Mouse (Mus musculus): ENCODE measurements at regions not wholly inside any gene's neighbourhood (a gene's known extent, or its start where the extent isn't known, plus 50 kb on each side); places are given as distances from the start of the nearest gene placed in this dataset.
"Not testable (repeated sequence)": the region's sequence is repeated elsewhere in the genome, so short reads cannot be mapped to it uniquely, and the experiment has no call there.

- Histone ChIP-seq H3K4me3 (replicated peaks) (no peak overlapping the region), H3K27ac (no peak overlapping the region), H3K4me2 (no peak overlapping the region), H3K36me3 (no peaks in the 10 kb centered on the region), H3K9ac (no peak overlapping the region), H3K4me1 (no peaks in the 10 kb centered on the region), H3K27me3 (replicated peaks) (no peaks in the 10 kb centered on the region), H3K9me3 (no peaks in the 10 kb centered on the region)
- ATAC-seq (ENCODE audit: insufficient read depth, low FRiP score, low read depth), result no peak
Observed at GRCm38 (mm10) chr13:85988633-85989032, 58.1 kb downstream of the Cox7c start.

DNA sequence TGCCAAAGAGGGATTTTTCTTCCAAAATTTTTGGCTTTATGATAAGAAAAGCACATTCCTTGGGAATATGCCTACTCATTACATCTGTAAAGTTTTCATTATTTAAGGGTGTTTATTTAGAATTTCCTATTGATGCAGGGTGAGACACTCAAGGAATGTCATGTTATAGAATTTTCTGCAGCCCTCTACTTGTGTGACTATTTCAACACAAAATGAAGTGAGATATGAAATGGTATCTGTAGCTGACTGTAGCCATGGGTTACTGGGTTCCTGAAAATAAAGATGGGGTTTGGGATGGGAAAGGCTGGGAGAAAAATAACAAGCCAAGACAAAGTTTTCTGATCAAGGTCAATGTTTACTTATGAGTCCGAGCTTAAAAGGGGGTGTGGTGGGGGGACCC is 64.6 kb downstream of the Cox7c start:
- Histone ChIP-seq H3K4me3 (replicated peaks) (no peak overlapping the region), H3K27ac (no peak overlapping the region), H3K9ac (no peak overlapping the region), H3K36me3 (no peaks in the 10 kb centered on the region), H3K27me3 (replicated peaks) (no peaks in the 10 kb centered on the region), H3K4me2 (no peak overlapping the region), H3K4me1 (no peaks in the 10 kb centered on the region), H3K9me3 (no peaks in the 10 kb centered on the region)
- no peak for ATAC-seq (ENCODE audit: insufficient read depth, low FRiP score, low read depth)
- WGBS, result 37% methylated on average over 1 of the region's 1 CpGs

DNA sequence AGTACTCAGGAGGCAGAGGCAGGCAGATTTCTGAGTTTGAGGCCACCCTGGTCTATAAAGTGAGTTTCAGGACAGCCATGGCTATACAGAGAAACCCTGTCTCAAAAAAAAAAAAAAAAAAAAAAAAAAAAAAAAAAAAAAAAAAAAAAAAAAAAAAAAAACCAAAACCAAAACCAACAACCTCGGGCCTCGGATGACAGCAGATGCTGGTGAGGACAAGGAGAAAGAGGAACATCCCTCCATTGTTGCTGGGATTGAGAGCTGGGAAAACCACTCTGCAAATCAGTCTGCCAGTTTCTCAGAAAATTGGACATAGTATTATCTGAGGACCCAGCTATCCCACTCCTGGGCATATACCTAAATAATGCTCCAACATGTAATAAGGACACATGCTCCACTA is 82.7 kb downstream of the Cox7c start:
- H3K4me3 ChIP-seq (replicated peaks), result not testable (repeated sequence)
- WGBS, result 62% methylated on average over 2 of the region's 2 CpGs

GRCm38 (mm10) chr13:85955284-85955683 is 91.4 kb downstream of the Cox7c start:
- H3K4me1 ChIP-seq, result no peaks in the 10 kb centered on the region
- no peak overlapping the region for H3K27ac ChIP-seq
- ATAC-seq (ENCODE audit: insufficient read depth, low FRiP score, low read depth), result no peak
- no peak overlapping the region for H3K4me2 ChIP-seq
- H3K9ac ChIP-seq, result no peak overlapping the region
- no peaks in the 10 kb centered on the region for H3K9me3 ChIP-seq
- H3K4me3 ChIP-seq (replicated peaks), result no peak overlapping the region
- no peaks in the 10 kb centered on the region for H3K36me3 ChIP-seq
- no peaks in the 10 kb centered on the region for H3K27me3 ChIP-seq (replicated peaks)

More for the DNA sequence above, 82.7 kb downstream of the Cox7c start:
- H3K27me3 ChIP-seq (replicated peaks); H3K4me2 ChIP-seq; H3K27ac ChIP-seq; H3K4me1 ChIP-seq; ATAC-seq (ENCODE audit: insufficient read depth, low FRiP score, low read depth); H3K9ac ChIP-seq; H3K9me3 ChIP-seq; H3K36me3 ChIP-seq: not testable (repeated sequence)

DNA sequence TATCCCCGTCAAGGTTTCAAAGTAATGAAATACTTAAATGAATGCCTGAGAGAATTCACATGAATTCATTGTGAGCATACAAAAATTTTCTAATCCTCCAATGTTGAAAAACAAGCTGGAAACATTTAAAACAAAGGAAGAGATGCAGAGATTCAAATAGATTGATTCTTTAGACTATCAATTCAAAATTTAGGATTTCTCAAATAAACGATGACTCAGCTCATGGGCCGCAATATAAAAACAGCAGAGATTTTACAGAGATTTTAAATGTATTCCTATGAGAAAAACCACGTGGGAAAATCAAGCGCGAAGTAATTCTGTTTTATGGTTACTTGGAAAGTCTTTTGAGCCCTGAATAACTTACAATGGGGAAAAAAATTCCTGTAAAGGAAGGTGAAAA is 93.8 kb downstream of the Cox7c start:
- no peak overlapping the region for H3K9ac ChIP-seq
- H3K4me2 ChIP-seq, result no peak overlapping the region
- no peaks in the 10 kb centered on the region for H3K4me1 ChIP-seq
- no peaks in the 10 kb centered on the region for H3K36me3 ChIP-seq
- WGBS, result 85% methylated on average over 6 of the region's 6 CpGs
- no peaks in the 10 kb centered on the region for H3K27me3 ChIP-seq (replicated peaks)
- H3K4me3 ChIP-seq (replicated peaks), result no peak overlapping the region
- H3K27ac ChIP-seq, result no peak overlapping the region
- ATAC-seq (ENCODE audit: insufficient read depth, low FRiP score, low read depth), result no peak
- no peaks in the 10 kb centered on the region for H3K9me3 ChIP-seq

GRCm38 (mm10) chr13:85926825-85927737 is 119.6 kb downstream of the Cox7c start:
- ATAC-seq (ENCODE audit: insufficient read depth, low FRiP score, low read depth), result no peak
- Histone ChIP-seq H3K27ac (no peak overlapping the region), H3K4me2 (no peak overlapping the region), H3K4me3 (replicated peaks) (no peak overlapping the region), H3K4me1 (no peaks in the 10 kb centered on the region), H3K36me3 (no peaks in the 10 kb centered on the region), H3K27me3 (replicated peaks) (no peaks in the 10 kb centered on the region), H3K9me3 (no peaks in the 10 kb centered on the region), H3K9ac (no peak overlapping the region)
- 42% methylated on average over 4 of the region's 4 CpGs for WGBS

- no peak overlapping the region for H3K27ac ChIP-seq
- no peak overlapping the region for H3K9ac ChIP-seq
- H3K27me3 ChIP-seq (replicated peaks), result no peaks in the 10 kb centered on the region
- no peak overlapping the region for H3K4me3 ChIP-seq (replicated peaks)
- H3K36me3 ChIP-seq, result no peaks in the 10 kb centered on the region
- no peaks in the 10 kb centered on the region for H3K9me3 ChIP-seq
- no peak for ATAC-seq (ENCODE audit: insufficient read depth, low FRiP score, low read depth)
- no peaks in the 10 kb centered on the region for H3K4me1 ChIP-seq
- WGBS, result 48% methylated on average over 2 of the region's 2 CpGs
- H3K4me2 ChIP-seq, result no peak overlapping the region
Observed at GRCm38 (mm10) chr13:85926323-85926722, 120.4 kb downstream of the Cox7c start.

GRCm38 (mm10) chr13:85922696-85923095 is 124.0 kb downstream of the Cox7c start:
- 77% methylated on average over 2 of the region's 2 CpGs for WGBS

DNA sequence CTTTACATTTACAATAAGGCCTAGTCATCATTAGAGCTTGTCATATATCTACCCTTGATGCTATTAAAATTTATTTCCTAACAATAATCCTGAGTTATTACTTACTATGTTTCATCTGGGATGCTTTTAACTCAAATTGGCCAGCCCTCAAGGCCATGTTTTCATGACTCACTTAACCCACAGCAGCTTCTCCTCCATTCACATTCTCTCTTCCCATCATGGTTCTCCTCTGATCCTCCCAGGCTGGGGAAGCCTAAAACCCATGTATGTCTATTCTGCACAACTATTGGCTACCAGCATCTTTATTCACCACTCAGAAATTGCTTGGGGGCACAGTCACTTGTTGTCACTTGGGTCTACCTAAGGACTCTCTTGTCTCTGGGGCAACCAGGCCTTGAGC is 144.9 kb downstream of the Cox7c start:
- no peaks in the 10 kb centered on the region for H3K36me3 ChIP-seq
- H3K4me2 ChIP-seq, result no peak overlapping the region
- no peaks in the 10 kb centered on the region for H3K4me1 ChIP-seq
- no peak overlapping the region for H3K4me3 ChIP-seq (replicated peaks)
- H3K27ac ChIP-seq, result no peak overlapping the region
- H3K27me3 ChIP-seq (replicated peaks), result no peaks in the 10 kb centered on the region
- ATAC-seq (ENCODE audit: insufficient read depth, low FRiP score, low read depth), result no peak
- H3K9me3 ChIP-seq, result no peaks in the 10 kb centered on the region
- H3K9ac ChIP-seq, result no peak overlapping the region

More at GRCm38 (mm10) chr13:85922696-85923095, 124.0 kb downstream of the Cox7c start:
- no peaks in the 10 kb centered on the region for H3K9me3 ChIP-seq
- H3K27ac ChIP-seq, result no peak overlapping the region
- no peak overlapping the region for H3K4me2 ChIP-seq
- no peaks in the 10 kb centered on the region for H3K4me1 ChIP-seq
- H3K4me3 ChIP-seq (replicated peaks), result no peak overlapping the region
- 0 out of 2 replicates have a peak, but pooled peaks have one; percentile 50 for ATAC-seq (ENCODE audit: insufficient read depth, low FRiP score, low read depth)
- H3K27me3 ChIP-seq (replicated peaks), result no peaks in the 10 kb centered on the region
- H3K36me3 ChIP-seq, result no peaks in the 10 kb centered on the region
- H3K9ac ChIP-seq, result no peak overlapping the region

DNA sequence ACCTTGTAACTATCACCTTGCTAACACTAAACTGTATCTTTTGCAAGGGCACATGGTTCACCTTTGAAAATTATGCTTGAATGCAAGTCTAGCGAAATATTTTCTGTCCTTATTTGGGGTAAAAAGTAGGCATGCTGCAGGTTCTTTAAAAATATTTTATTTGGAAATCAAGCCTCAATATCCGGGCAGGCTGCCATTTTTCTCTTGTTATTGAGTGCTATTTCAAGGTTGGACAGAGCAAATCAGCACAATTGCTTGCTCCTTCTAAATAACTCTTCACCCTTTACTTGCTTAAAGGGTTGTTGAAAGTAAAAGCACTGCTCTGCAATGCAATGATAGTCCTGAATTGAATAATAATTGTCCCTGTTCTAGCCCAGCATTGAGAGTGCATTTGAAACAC is 149.0 kb downstream of the Cox7c start:
- 77% methylated on average over 2 of the region's 2 CpGs for WGBS
- no peak for ATAC-seq (ENCODE audit: insufficient read depth, low FRiP score, low read depth)
- Histone ChIP-seq H3K9ac (no peak overlapping the region), H3K4me3 (replicated peaks) (no peak overlapping the region), H3K27ac (no peak overlapping the region), H3K4me2 (no peak overlapping the region), H3K9me3 (no peaks in the 10 kb centered on the region), H3K36me3 (no peaks in the 10 kb centered on the region), H3K27me3 (replicated peaks) (no peaks in the 10 kb centered on the region), H3K4me1 (no peaks in the 10 kb centered on the region)

DNA sequence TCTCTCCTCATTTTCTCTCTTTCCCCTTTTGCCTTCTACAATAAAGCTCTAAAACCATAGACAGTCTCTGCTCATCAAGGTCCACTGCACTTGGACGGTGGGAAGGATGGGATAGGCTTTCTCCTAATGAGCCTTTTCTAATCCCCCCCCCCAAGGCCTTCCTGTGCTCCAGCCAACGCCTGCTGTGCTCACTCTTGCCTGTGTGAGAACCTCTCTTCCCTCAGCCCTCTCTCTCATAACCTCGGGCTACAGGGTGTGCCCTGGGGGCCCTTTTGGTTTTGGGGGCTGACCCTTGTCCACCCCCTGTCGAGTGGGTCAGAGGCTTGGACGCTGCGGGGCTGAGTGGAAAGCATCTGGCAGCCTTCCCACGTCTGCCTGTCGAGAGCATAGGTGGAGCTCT is 151.6 kb downstream of the Cox7c start:
- no peak overlapping the region for H3K4me2 ChIP-seq
- WGBS, result 50% methylated on average over 8 of the region's 8 CpGs
- H3K27ac ChIP-seq, result no peak overlapping the region

GRCm38 (mm10) chr13:85889846-85890245 is 156.9 kb downstream of the Cox7c start:
- ATAC-seq (ENCODE audit: insufficient read depth, low FRiP score, low read depth); H3K36me3 ChIP-seq; H3K9me3 ChIP-seq; H3K27me3 ChIP-seq (replicated peaks); H3K27ac ChIP-seq; H3K9ac ChIP-seq; H3K4me2 ChIP-seq; H3K4me1 ChIP-seq; H3K4me3 ChIP-seq (replicated peaks): not testable (repeated sequence)

More for the DNA sequence above, 151.6 kb downstream of the Cox7c start:
- Histone ChIP-seq H3K9ac (no peak overlapping the region), H3K9me3 (no peaks in the 10 kb centered on the region), H3K27me3 (replicated peaks) (no peaks in the 10 kb centered on the region), H3K36me3 (no peaks in the 10 kb centered on the region), H3K4me3 (replicated peaks) (no peak overlapping the region), H3K4me1 (no peaks in the 10 kb centered on the region)
- no peak for ATAC-seq (ENCODE audit: insufficient read depth, low FRiP score, low read depth)

- WGBS, result 83% methylated on average over 2 of the region's 2 CpGs
- Histone ChIP-seq H3K4me3 (replicated peaks) (no peak overlapping the region), H3K9ac (no peak overlapping the region), H3K27me3 (replicated peaks) (no peaks in the 10 kb centered on the region), H3K36me3 (no peaks in the 10 kb centered on the region), H3K27ac (no peak overlapping the region), H3K9me3 (no peaks in the 10 kb centered on the region), H3K4me1 (no peaks in the 10 kb centered on the region), H3K4me2 (no peak overlapping the region)
- ATAC-seq (ENCODE audit: insufficient read depth, low FRiP score, low read depth), result no peak
Observed at GRCm38 (mm10) chr13:85882817-85883216, 163.9 kb downstream of the Cox7c start.

Measured in stomach, embryonic 15.5 days (tissue).